Mouse (Mus musculus) retina, postnatal 1 day (tissue): ENCODE results near the gene Apoc4.
A peak's percentile ranks its signal among the peaks of the same experiment; 100 is the strongest.

Experiments used
- DNase-seq: peaks from one replicate; pipeline ENCODE4 v3.0.0-alpha.2; 2012

Gene Apoc4

DNA sequence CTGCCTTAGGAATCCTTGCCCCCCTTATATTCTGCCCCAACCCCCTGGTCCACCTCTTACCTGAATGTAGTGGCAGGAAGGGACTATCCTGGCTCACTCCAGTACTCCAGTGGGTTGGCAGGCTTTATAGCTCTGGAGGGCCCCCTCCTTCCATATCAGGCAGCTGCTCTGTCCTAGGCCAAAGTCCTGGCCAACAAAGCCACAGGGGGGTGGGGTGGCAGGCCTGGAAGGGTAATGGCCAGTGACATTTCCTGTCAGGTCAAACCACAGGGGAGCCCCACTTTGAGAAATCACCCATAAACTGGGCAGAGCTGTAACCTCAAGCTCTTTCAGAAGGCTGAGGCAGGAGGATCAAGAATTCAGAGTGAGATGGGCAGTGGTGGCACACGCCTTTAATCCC is 4.6 kb downstream of the Apoc4 start:
- DNase-seq, result no peak

- DNase-seq, result no peak
Observed at GRCm38 (mm10) chr7:19675824-19676223, 5.5 kb downstream of the Apoc4 start.

DNA sequence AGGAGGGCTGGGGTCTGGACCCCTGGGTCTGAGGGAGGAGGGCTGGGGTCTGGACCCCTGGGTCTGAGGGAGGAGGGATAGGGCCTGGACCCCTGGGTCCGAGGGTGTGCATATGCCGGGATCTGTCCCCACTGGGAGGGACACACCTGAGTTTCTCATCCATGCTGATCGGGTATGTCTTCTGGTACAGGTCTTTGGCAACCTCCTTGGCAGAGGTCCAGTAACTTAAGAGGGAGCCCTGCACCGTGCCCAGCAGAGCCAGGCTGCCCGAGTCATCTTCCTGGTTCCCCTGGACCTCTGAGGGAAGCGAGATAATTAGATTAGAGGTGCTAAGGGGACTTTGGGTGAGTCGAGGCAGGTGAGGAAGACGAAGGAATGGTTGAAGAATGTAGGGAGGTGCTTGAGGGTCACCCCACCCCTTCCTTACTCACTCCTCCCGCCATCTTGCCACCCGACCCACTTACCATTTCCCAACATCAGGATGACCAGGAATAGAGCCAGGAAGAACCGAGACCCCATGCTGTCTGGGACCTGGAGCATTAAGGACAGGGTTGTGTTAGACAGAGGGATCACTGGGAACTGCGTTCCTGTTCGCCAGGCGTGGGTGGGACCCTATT is 8.1 kb downstream of the Apoc4 start:
- DNase-seq, result no peak

GRCm38 (mm10) chr7:19671511-19671910 is 9.8 kb downstream of the Apoc4 start:
- no peak for DNase-seq

- peak; percentile 96 for DNase-seq
Observed at GRCm38 (mm10) chr7:19668947-19669721, 12.1 kb downstream of the Apoc4 start.

- DNase-seq, result no peak
Observed at GRCm38 (mm10) chr7:19667434-19667833, 13.8 kb downstream of the Apoc4 start.

GRCm38 (mm10) chr7:19666750-19667149 is 14.5 kb downstream of the Apoc4 start:
- DNase-seq, result peak; percentile 36

DNA sequence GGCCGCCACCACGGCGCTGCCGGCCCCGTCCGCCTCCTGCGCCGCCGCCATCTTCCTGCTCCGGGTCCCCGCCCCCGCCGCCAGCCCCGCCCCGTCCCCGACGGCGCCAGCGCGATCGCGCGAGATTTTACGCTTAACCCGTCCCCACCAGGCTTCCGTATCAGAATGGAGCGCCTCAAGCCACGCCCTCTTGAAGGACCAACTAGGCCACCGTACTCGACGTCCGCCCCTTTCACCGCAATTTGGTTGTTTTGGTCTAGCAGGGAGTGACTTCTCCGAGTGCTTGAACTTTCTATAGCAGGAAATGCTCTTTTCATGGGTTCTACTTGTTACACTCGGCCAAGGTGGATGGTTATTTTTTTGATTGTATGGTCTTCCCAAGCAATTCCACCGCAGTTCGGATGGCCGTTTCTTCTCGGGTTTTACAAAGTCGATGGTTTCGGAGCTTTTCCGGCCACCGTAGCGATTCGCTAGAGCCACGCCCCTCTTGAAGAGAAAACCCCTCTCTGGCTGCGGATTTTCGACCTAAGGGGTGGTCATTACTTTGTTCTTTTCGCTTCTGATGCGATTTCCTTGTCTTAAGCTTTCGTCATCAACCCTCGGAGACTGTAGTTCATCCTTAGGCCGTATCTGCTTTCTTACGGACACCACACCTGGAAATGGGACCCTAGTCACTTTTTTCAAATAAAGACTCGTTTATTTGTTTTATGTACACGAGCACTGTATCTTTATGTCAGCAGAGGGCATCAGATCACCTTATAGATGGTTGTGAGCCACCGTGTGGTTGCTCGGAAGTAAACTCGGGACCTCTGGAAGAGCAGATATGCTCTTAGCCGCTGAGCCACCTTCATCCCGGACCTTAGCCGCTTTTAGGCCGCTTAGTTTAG is 16.1 kb downstream of the Apoc4 start, which contains the start of gene Clptm1:
Gene Clptm1, minus strand, starts transcription at position 79 of the 887 bp plus-strand sequence.
- DNase-seq, result peak; percentile 99

DNA sequence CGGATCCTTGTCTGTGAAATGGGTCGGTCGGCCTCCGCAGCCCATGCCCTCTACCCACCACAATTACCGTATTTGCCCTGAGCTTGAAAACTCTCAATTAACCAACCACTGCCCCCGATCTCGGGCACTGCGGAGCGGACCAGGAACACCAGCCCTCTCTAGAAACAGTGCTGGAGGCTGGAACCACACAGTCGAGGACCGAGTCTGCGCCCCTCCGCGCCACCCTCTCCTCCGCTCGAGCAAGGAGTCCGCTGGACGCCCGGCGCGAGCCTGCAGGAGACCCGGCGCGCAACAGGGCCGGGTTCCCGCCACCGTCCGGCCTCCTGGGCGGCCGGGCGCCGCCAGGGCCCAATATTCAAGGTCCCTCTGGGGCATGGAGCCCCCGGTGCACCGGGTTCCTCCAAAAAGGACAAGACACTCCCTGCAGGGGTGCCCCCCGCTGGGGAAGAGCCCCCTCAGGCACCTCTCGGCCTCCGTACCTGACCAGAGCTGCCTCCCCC is 16.8 kb downstream of the Apoc4 start:
- no peak for DNase-seq

DNA sequence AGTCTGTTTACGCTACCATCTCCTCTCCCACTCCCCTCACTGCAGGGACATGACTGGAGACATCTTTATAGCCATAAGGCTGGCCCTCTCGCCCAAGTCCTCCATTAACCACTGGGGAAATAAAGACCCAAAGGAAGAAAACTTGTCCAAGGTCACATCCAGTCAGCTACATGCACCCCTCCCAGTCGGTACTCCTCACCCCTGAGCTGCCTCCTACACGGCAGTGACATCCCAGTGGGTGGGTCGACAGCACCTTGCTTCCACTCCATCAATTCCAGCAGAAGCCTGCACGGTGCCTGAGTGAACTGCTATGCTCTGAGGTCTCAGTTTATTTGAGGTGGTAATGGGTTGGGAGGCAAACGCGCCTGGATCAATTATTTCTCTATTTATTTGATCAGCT is 17.3 kb downstream of the Apoc4 start:
- no peak for DNase-seq

DNA sequence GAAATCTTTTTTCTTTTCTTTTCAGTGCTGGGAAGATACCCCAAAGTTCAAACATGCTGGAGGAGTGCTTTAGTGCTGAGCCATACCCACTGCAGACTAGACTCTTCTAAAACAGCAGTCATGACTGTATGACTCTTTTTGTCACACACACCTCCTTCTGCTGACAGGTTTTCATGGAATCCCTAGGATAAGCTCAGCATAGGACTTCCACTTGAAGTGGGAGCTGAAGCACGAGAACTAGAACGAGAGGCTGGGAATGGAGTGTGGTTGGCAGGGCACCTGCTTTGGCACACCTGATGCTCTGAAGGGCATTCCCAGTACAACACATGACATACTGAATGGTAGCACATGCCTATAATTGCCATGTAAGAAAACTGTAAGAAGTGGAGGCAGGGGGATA is 28.7 kb downstream of the Apoc4 start:
- DNase-seq, result no peak

DNA sequence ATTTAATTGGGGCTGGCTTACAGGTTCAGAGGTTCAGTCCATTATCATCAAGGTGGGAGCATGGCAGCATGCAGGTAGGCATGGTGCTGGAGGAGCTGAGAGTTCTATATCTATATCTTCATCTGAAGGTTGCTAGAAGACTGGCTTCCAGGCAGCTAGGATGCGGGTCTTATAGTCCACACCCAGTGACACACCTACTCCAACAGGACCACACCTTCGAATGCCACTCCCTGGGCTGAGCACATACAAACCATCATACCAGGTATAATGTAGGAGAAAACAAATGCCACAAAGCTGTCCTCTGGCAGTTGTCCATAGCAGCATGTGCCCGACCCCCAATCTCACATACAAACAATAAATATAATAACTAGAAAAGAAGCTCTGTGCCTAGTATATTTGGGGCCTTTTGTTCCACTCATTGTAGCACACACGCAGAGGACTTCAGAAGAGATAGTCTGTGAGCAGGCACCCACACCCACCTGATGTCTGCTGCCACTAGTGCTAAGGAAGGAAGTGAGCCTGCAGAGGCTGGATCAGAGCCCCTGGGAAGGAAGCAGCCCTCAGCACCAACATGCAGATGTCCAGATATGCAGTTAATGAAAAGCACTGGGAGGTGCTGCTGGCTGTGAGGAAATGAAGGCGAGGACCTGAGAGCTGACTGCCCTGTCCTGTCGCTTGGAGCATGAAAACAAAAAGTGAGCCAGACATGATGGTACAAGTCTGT is 30.1 kb downstream of the Apoc4 start:
- DNase-seq, result no peak

GRCm38 (mm10) chr7:19641223-19641622 is 40.1 kb downstream of the Apoc4 start:
- DNase-seq, result no peak

GRCm38 (mm10) chr7:19635074-19635827 is 46.0 kb downstream of the Apoc4 start:
- DNase-seq, result no peak

- DNase-seq, result no peak
Observed at GRCm38 (mm10) chr7:19634591-19634990, 46.7 kb downstream of the Apoc4 start.

DNA sequence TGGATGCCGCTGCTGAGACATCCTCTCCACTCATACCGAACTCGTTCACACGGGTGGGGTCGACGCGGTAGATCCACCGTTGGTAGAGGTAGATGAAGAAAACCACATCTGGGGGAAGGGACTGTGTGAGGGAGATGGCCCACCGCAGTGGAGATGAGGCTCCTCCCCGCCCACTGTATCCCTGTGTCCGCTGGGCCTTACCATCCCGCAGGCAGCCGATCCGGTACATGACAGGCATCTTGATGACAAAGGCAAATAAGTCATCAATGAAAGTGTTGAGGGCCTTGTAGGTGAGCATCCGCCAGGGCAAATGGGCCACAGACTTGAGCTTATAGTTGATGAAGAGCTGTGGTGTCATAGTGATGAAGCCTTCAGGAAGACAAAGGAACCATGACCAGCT is 47.4 kb downstream of the Apoc4 start:
- no peak for DNase-seq

DNA sequence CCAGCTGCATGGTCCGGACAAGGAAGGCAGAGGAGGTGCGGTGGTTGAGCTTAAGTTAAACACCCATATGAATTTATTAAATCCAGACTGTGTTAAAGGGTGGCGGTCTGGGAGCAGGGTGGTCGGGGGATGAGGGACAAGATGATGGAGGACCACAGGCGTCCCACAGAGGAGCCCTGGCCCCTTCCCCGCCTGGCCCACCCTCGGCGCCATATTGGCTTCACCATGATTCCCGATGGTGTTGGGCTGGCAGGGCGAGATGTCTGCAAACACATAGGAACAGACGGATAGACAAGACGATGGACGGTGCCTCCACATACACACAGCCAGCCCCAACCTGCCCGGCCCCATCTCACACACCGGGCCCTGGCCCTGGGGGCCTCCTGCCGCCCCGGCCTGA is 48.1 kb downstream of the Apoc4 start:
- no peak for DNase-seq

DNA sequence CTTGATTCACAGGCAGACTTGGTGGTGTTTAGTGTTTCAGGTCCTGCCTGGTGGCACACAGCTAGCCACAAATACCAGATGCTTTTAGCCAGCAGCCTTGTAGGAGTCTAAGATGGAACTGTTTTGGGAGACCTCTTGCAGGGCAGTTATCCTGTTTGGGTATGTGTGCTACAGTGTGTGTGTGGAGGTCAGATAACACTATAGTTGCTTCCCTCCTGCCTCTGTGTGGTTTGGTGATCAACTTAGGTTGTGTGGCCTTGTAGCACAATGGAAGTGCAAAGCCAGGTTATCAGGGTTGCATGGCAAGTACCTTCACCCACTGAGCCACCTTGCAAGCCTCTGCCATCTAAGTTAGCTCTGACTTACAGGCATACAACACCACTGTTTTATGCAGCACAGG is 48.6 kb downstream of the Apoc4 start:
- no peak for DNase-seq

DNA sequence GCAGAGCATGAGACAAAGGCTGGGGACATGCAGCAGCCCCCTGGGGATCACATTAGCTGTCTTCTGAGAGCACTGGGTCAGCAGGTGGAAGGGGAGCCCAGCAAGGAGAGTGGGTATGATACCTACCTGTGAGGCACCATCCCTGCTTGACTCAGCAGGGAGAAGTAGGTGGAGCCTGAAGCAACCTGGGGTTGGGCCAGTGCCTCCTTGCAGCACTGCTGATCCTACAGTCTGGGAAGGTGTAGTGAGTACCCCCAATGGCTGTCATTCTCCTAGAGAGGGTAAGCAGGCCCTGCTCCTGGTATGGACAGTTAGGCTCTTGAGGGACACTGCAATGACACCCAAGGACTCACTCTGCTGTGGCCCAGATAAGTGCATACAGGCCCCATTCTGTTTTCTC is 49.0 kb downstream of the Apoc4 start:
- DNase-seq, result no peak

- DNase-seq, result peak; percentile 93
Observed at GRCm38 (mm10) chr7:19629361-19629734, 51.9 kb downstream of the Apoc4 start, which contains the start of gene Relb. Gene Relb, minus strand, starts transcription at chr7:19629438.

DNA sequence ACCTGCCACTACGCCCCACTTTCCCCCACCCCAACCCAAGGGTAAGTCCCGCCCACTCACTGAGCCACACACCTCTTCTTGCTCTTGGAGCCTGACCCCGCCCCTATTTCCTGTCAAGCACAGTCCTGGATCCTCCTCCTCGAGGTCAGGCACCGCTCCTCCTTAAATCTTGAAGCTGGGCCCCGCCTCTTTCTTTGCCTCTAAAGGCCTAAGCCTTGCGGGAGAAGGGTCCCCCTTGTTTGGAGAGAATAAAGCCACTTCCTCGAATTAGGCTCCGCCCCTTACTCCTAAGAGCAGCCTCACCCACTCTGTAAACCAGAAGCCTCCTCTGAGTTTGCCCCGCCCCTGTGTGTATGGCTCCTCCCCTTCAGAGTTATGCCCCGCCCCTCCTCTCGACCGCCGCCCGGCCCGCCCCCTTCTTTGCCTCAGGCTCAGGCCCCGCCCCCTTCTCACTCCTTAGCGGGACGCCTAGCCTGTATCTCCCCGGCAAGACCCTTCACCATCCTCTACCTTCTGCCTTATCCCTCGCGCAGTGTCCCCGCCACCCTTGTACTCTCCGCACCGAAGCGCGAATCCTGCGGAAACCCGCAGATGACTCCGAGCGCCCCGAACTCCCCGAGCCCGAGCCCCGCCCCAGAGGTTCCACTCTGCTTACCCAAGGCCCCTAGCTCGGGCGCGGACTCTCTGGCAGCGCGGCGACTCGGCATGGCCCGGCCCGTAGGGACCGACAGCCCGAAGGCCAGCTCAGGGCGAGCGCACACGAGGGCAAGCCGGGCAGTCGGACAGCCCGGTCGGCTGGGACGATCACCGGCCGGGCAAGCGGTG is 52.5 kb downstream of the Apoc4 start:
- DNase-seq, result peak; percentile 92
